Mouse (Mus musculus) heart, postnatal 0 days (tissue): ENCODE data around the gene Akirin2.

Source experiments
- CTCF ChIP-seq: IDR thresholded peaks from 2 replicates; pipeline ENCODE4 v1.5.1; 2016; ENCODE audit warnings: antibody characterized with exemption, control low read depth, low read depth
- EP300 ChIP-seq: IDR thresholded peaks from 2 replicates; pipeline ENCODE4 v1.6.1; 2016; ENCODE audit warnings: antibody characterized with exemption, low read depth

GRCm38 (mm10) chr4:34555604-34556003, 4.9 kb downstream of the Akirin2 start:
- no peak for TF ChIP-seq CTCF
- TF ChIP-seq EP300: no peak
